Mouse (Mus musculus) megakaryocyte-erythroid progenitor cell, adult 5-6 weeks (primary cell): ENCODE measurements around the gene Hist1h2bh. TPM values are rescaled to one million over a fixed set of nuclear protein-coding genes. Genes with fewer than 3 reads are reported as not detected.

Source experiments
- total RNA-seq, 2 experiments: library from RNA; stranded (forward) in 1 of 2; stranded (reverse) in 1 of 2; fragments of 200-1000, 215-1000 nt in 1 of 2; fragments of >200 nt in 1 of 2; fragmentation: Nextera tagmentation in 1 of 2; gene quantifications; 2 replicates each; pipeline ENCODE4 v1.2.3; 2014 to 2017

The Hist1h2bh gene
- total RNA-seq, 2 experiments from 2014 or later: 31.9 to 165 TPM

Other genes with a start within 250 kb of the Hist1h2bh start
Only the 30 nearest of the 34 such genes appear.
- gene Zfp322a, start 174.2 kb downstream of the Hist1h2bh start, total RNA-seq (2014; fragmentation: Nextera tagmentation): 16.0 and 23.2 TPM in 2 replicates
- 64.7 and 75.8 TPM in 2 replicates for gene Zfp322a, start 174.2 kb downstream of the Hist1h2bh start, total RNA-seq (2017)
- 8.0 and 10.7 TPM in 2 replicates for gene Abt1, start 119.5 kb downstream of the Hist1h2bh start, total RNA-seq (2014; fragmentation: Nextera tagmentation)
- gene Abt1, start 119.5 kb downstream of the Hist1h2bh start, total RNA-seq (2017): 12.8 and 13.7 TPM in 2 replicates
- gene Btn1a1, start 77.5 kb downstream of the Hist1h2bh start, total RNA-seq (2014; fragmentation: Nextera tagmentation): not detected in 2 replicates
- gene Btn1a1, start 77.5 kb downstream of the Hist1h2bh start, total RNA-seq (2017): not detected in 2 replicates
- gene Btn2a2, start 54.5 kb downstream of the Hist1h2bh start, total RNA-seq (2014; fragmentation: Nextera tagmentation): not detected in 2 replicates
- not detected in 2 replicates for gene Btn2a2, start 54.5 kb downstream of the Hist1h2bh start, total RNA-seq (2017)
- gene Hist1h4h, start 12.3 kb downstream of the Hist1h2bh start, total RNA-seq (2014; fragmentation: Nextera tagmentation): 115 and 209 TPM in 2 replicates
- 683 and 1,187 TPM in 2 replicates for gene Hist1h4h, start 12.3 kb downstream of the Hist1h2bh start, total RNA-seq (2017)
- gene Hist1h2af, start 9.5 kb downstream of the Hist1h2bh start, total RNA-seq (2014; fragmentation: Nextera tagmentation): 41.1 and 66.5 TPM in 2 replicates
- gene Hist1h2af, start 9.5 kb downstream of the Hist1h2bh start, total RNA-seq (2017): 1,297 and 1,759 TPM in 2 replicates
- 189 and 293 TPM in 2 replicates for gene Hist1h3g, start 8.0 kb downstream of the Hist1h2bh start, total RNA-seq (2014; fragmentation: Nextera tagmentation)
- 189 and 625 TPM in 2 replicates for gene Hist1h3g, start 8.0 kb downstream of the Hist1h2bh start, total RNA-seq (2017)
- gene Hist1h3f, start 660 bp upstream of the Hist1h2bh start, total RNA-seq (2014; fragmentation: Nextera tagmentation): 31.6 and 53.6 TPM in 2 replicates
- 69.9 and 132 TPM in 2 replicates for gene Hist1h3f, start 660 bp upstream of the Hist1h2bh start, total RNA-seq (2017)
- gene Hist1h4f, start 8.3 kb upstream of the Hist1h2bh start, total RNA-seq (2014; fragmentation: Nextera tagmentation): 281 and 340 TPM in 2 replicates
- 1,052 and 1,693 TPM in 2 replicates for gene Hist1h4f, start 8.3 kb upstream of the Hist1h2bh start, total RNA-seq (2017)
- gene Hist1h1d, start 9.9 kb upstream of the Hist1h2bh start, total RNA-seq (2014; fragmentation: Nextera tagmentation): 29.5 and 42.3 TPM in 2 replicates
- gene Hist1h1d, start 9.9 kb upstream of the Hist1h2bh start, total RNA-seq (2017): 81.4 and 84.0 TPM in 2 replicates
- 124 and 193 TPM in 2 replicates for gene Hist1h3e, start 19.0 kb upstream of the Hist1h2bh start, total RNA-seq (2014; fragmentation: Nextera tagmentation)
- 254 and 322 TPM in 2 replicates for gene Hist1h3e, start 19.0 kb upstream of the Hist1h2bh start, total RNA-seq (2017)
- gene Hist1h2ae, start 27.8 kb upstream of the Hist1h2bh start, total RNA-seq (2014; fragmentation: Nextera tagmentation): 5.7 and 12.6 TPM in 2 replicates
- gene Hist1h2ae, start 27.8 kb upstream of the Hist1h2bh start, total RNA-seq (2017): 237 and 359 TPM in 2 replicates
- 386 and 627 TPM in 2 replicates for gene Hist1h2bg, start 28.0 kb upstream of the Hist1h2bh start, total RNA-seq (2014; fragmentation: Nextera tagmentation)
- 891 and 1,210 TPM in 2 replicates for gene Hist1h2bg, start 28.0 kb upstream of the Hist1h2bh start, total RNA-seq (2017)
- gene Hist1h2bf, start 30.8 kb upstream of the Hist1h2bh start, total RNA-seq (2014; fragmentation: Nextera tagmentation): 342 and 512 TPM in 2 replicates
- gene Hist1h2bf, start 30.8 kb upstream of the Hist1h2bh start, total RNA-seq (2017): 329 and 662 TPM in 2 replicates
- gene Hist1h2ad, start 31.0 kb upstream of the Hist1h2bh start, total RNA-seq (2014; fragmentation: Nextera tagmentation): 1.4 and 11.1 TPM in 2 replicates
- gene Hist1h2ad, start 31.0 kb upstream of the Hist1h2bh start, total RNA-seq (2017): 1,263 and 1,317 TPM in 2 replicates
- 123 and 185 TPM in 2 replicates for gene Hist1h3d, start 32.4 kb upstream of the Hist1h2bh start, total RNA-seq (2014; fragmentation: Nextera tagmentation)
- 84.0 and 189 TPM in 2 replicates for gene Hist1h3d, start 32.4 kb upstream of the Hist1h2bh start, total RNA-seq (2017)
- 470 and 507 TPM in 2 replicates for gene Hist1h4d, start 38.2 kb upstream of the Hist1h2bh start, total RNA-seq (2014; fragmentation: Nextera tagmentation)
- 756 and 1,171 TPM in 2 replicates for gene Hist1h4d, start 38.2 kb upstream of the Hist1h2bh start, total RNA-seq (2017)
- gene Hist1h2be, start 77.7 kb upstream of the Hist1h2bh start, total RNA-seq (2014; fragmentation: Nextera tagmentation): 26.9 and 37.8 TPM in 2 replicates
- 47.9 and 73.4 TPM in 2 replicates for gene Hist1h2be, start 77.7 kb upstream of the Hist1h2bh start, total RNA-seq (2017)
- gene Hist1h1e, start 79.2 kb upstream of the Hist1h2bh start, total RNA-seq (2014; fragmentation: Nextera tagmentation): 289 and 399 TPM in 2 replicates
- 199 and 265 TPM in 2 replicates for gene Hist1h1e, start 79.2 kb upstream of the Hist1h2bh start, total RNA-seq (2017)
- gene Hist1h2ac, start 140.6 kb upstream of the Hist1h2bh start, total RNA-seq (2014; fragmentation: Nextera tagmentation): 3.8 and 6.0 TPM in 2 replicates
- 56.0 and 87.4 TPM in 2 replicates for gene Hist1h2ac, start 140.6 kb upstream of the Hist1h2bh start, total RNA-seq (2017)
- 74.9 and 133 TPM in 2 replicates for gene Hist1h2bc, start 140.8 kb upstream of the Hist1h2bh start, total RNA-seq (2014; fragmentation: Nextera tagmentation)
- gene Hist1h2bc, start 140.8 kb upstream of the Hist1h2bh start, total RNA-seq (2017): 136 and 209 TPM in 2 replicates
- 1.3 TPM in 1 of 2 replicates, not detected in the other for gene Hist1h1t, start 152.4 kb upstream of the Hist1h2bh start, total RNA-seq (2014; fragmentation: Nextera tagmentation)
- 1.3 TPM in 1 of 2 replicates, not detected in the other for gene Hist1h1t, start 152.4 kb upstream of the Hist1h2bh start, total RNA-seq (2017)
- 153 and 163 TPM in 2 replicates for gene Hist1h4c, start 155.1 kb upstream of the Hist1h2bh start, total RNA-seq (2014; fragmentation: Nextera tagmentation)
- 166 and 397 TPM in 2 replicates for gene Hist1h4c, start 155.1 kb upstream of the Hist1h2bh start, total RNA-seq (2017)
- not detected in 2 replicates for gene Hfe, start 167.5 kb upstream of the Hist1h2bh start, total RNA-seq (2014; fragmentation: Nextera tagmentation)
- gene Hfe, start 167.5 kb upstream of the Hist1h2bh start, total RNA-seq (2017): 0.27 and 1.9 TPM in 2 replicates
- 152 and 164 TPM in 2 replicates for gene Hist1h1c, start 195.4 kb upstream of the Hist1h2bh start, total RNA-seq (2014; fragmentation: Nextera tagmentation)
- gene Hist1h1c, start 195.4 kb upstream of the Hist1h2bh start, total RNA-seq (2017): 474 and 577 TPM in 2 replicates
- gene Hist1h3c, start 202.2 kb upstream of the Hist1h2bh start, total RNA-seq (2014; fragmentation: Nextera tagmentation): 81.7 and 130 TPM in 2 replicates
- gene Hist1h3c, start 202.2 kb upstream of the Hist1h2bh start, total RNA-seq (2017): 369 and 555 TPM in 2 replicates
- 322 and 625 TPM in 2 replicates for gene Hist1h2bb, start 203.3 kb upstream of the Hist1h2bh start, total RNA-seq (2014; fragmentation: Nextera tagmentation)
- 4,065 and 6,565 TPM in 2 replicates for gene Hist1h2bb, start 203.3 kb upstream of the Hist1h2bh start, total RNA-seq (2017)
- 69.7 and 80.3 TPM in 2 replicates for gene Hist1h2ab, start 207.7 kb upstream of the Hist1h2bh start, total RNA-seq (2014; fragmentation: Nextera tagmentation)
- gene Hist1h2ab, start 207.7 kb upstream of the Hist1h2bh start, total RNA-seq (2017): 1,316 and 2,308 TPM in 2 replicates
- gene Hist1h3b, start 208.9 kb upstream of the Hist1h2bh start, total RNA-seq (2014; fragmentation: Nextera tagmentation): 324 and 486 TPM in 2 replicates
- 276 and 731 TPM in 2 replicates for gene Hist1h3b, start 208.9 kb upstream of the Hist1h2bh start, total RNA-seq (2017)
- gene Hist1h4b, start 213.6 kb upstream of the Hist1h2bh start, total RNA-seq (2014; fragmentation: Nextera tagmentation): 164 and 186 TPM in 2 replicates
- gene Hist1h4b, start 213.6 kb upstream of the Hist1h2bh start, total RNA-seq (2017): 396 and 733 TPM in 2 replicates